Mouse (Mus musculus): ENCODE results near the gene Iqsec3.
"Not testable (repeated sequence)": the region's sequence is repeated elsewhere in the genome, so short reads cannot be mapped to it uniquely, and the experiment has no call there.

The Iqsec3 gene

DNA sequence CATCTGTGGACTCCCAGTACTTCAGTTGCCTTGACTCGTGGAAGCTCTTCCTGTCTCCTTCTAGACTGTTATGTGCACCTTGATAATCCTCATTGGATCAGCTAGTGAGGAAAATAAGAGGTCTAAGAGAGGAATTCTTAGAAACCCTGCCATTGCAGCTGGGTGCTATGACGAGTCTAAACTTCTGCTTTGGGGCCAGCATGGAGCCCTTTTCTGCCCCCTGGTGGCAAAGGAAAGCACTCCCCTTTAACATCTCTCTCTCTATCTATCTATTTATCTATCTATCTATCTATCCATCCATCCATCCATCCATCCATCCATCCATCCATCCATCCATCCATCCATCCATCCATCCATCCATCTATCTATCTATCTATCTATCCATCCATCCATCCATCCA lies 106.9 kb downstream of the Iqsec3 start:
- DNase-seq (ENCODE audit: low read depth in 2 of 2, low spot score in 2 of 2): not testable (repeated sequence)

DNA sequence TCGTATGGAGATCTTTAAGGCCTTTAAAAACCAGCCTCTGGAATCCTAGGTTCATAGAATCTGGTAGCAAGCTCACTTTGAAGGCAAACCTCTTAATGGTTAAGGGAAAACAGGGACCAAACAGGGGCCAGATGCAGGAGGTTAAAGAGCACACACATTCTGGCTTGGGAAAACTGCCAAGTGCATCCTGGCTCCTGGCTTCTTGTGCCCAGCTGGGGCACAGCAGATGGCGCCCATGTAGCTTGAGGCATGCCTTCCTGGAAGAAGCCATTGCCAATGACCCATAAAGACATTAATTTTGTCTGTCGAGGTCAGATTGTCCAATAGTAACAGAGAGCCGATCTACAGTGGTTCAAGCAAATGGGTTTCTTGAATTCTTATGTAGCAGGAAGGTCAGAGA lies 109.5 kb downstream of the Iqsec3 start:
- no peak for DNase-seq (ENCODE audit: low read depth in 2 of 2, low spot score in 2 of 2)

GRCm38 (mm10) chr6:121363061-121363460 lies 110.4 kb downstream of the Iqsec3 start:
- no peak for DNase-seq (ENCODE audit: low read depth in 2 of 2, low spot score in 2 of 2)

DNA sequence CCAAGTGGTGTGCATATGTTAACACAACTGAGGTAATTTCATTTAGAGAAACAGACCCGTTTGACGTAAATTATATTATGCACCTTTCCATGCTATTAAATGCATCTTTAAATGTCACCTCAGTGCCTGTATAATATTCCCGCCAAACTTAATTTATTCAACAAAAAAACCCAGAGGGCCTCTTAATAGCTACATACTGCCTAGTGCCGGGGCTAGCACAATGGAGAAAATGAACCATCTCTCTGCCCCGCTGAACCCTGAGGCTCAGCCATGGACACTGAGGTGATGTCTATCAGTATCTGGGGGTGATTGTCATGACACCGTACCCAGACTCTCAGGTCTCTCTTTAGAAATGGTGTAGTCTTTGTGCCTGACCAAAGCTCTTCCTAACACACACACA lies 116.2 kb downstream of the Iqsec3 start:
- no peak for DNase-seq (ENCODE audit: low read depth in 2 of 2, low spot score in 2 of 2)

- DNase-seq (ENCODE audit: low read depth in 2 of 2, low spot score in 2 of 2): no peak
Measured at GRCm38 (mm10) chr6:121356041-121356440, 117.4 kb downstream of the Iqsec3 start.

DNA sequence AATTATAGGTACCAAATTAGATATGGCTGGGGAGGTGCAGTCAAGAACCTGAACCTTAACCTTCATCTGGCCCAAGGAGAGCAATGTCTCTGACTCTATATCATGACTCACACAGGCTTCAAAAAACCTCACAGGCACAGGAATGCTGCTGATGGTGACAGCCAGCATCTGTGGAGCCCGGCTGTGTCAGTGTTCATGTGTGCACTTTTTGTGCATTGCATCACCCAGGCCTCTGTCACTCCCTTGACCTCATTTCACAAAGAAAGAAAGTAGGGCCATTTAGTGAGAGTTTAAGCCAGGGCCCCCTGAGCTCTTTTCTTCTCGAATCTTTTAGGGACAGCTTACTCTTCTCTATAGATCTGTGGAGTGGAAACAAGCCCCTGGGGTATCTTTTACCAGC lies 121.2 kb downstream of the Iqsec3 start:
- no peak for DNase-seq (ENCODE audit: low read depth in 2 of 2, low spot score in 2 of 2)

- no peak for DNase-seq (ENCODE audit: low read depth in 2 of 2, low spot score in 2 of 2)
Measured at GRCm38 (mm10) chr6:121346428-121346827, 127.0 kb downstream of the Iqsec3 start.

- no peak for DNase-seq (ENCODE audit: low read depth in 2 of 2, low spot score in 2 of 2)
Measured at GRCm38 (mm10) chr6:121344329-121344728, 129.1 kb downstream of the Iqsec3 start.

DNA sequence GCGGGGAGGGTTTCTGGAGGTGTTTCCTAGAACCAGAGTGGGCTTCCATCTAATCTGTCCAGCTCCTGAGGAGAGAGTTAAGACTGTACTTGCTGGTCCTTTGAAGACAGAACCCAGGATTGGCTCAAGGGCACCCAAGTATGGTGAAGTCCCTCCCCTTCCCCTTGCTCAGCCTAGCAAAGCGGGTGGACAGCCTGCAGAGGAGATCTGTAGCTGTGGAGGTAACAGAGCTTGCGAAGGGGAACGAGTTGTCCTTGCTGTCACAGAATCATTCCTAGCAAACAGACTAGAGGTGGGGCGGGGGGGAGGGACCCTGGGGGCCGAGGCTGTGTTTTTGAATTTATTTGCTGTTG lies 129.7 kb downstream of the Iqsec3 start:
- DNase-seq (ENCODE audit: low read depth in 2 of 2, low spot score in 2 of 2): no peak

DNA sequence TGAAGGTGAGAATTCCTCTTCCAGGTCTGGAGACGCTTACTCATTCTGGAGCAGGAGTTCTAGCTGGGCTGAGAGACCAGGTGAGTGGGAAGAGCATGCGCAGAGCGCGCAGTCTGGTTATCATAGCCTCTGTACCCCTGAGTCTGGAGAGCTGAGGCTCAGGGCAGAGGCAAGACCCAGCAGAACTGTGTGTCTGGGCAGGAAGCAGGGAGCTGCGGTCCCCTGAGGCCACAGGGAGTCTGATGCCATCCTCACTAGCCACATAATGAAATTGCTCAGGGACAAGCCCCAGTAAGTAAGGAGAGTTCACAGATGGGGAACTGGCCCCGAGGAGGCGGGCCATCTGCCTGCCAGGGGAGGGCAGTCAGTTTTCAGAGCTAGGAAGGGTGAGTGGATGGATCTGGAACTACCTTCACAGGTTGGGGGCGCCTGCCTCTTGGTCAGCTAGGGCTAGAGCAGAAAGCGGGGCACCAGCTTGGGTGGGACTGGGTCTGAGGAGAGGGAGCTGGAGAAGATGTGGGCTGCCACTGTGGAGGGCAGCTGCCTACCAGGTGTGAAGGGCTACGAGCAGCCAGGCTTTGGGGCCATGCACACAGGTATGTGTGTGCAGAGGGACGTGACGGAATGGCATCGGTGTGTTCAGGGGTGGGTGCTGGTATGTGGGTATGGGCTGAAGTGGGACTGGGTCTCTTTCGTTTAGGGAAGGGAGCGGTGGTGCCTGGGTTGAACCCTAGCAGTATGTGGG lies 130.3 kb downstream of the Iqsec3 start, which contains the start of gene Slc6a12:
Slc6a12 (plus strand) TSS at position 51 of the 745 bp plus-strand sequence.
- DNase-seq (ENCODE audit: low read depth in 2 of 2, low spot score in 2 of 2): no peak

DNA sequence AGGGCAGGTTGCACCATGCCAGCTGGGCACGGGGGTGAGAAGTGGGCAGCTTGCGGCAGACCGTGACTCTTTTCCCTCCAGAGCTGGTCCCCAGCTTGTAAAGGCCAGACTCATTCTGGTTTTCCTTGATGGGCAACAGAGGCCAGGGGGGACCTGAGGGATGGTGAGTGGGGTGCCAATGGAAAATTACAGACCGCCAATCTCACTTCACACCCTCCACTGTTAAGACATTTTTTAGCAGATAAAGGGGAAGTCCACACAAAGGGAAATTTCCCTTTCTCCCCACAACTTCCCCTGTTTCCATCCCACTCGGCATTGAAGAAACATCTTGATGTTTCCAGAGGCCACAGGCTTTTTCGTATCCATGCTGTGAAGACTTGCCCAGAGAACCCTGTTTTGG lies 131.8 kb downstream of the Iqsec3 start:
- no peak for DNase-seq (ENCODE audit: low read depth in 2 of 2, low spot score in 2 of 2)

DNA sequence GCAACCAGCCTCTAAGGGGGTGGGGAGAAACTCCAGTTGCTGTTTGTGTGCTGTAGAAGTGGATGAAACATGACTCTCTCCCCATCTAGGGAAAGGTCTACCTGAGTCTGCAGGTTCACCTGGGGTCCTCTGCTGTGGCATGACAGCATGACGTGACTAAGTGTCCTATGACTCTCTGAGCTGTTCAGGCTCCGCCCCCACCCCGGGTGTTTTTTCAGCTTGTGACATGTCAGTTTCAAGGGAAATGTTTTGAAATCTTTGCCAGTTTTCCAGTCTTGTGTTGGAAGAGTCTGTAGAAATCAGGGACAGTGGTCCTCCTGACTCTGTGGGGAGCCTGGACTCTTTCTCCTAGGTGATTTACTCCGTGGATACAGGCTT lies 135.0 kb downstream of the Iqsec3 start:
- DNase-seq (ENCODE audit: low read depth in 2 of 2, low spot score in 2 of 2): no peak

- peak; percentile 38 to 49 for DNase-seq (ENCODE audit: low read depth in 2 of 2, low spot score in 2 of 2)
Measured at GRCm38 (mm10) chr6:121337770-121338518, 135.5 kb downstream of the Iqsec3 start.

GRCm38 (mm10) chr6:121337229-121337628 lies 136.2 kb downstream of the Iqsec3 start:
- no peak for DNase-seq (ENCODE audit: low read depth in 2 of 2, low spot score in 2 of 2)

GRCm38 (mm10) chr6:121336558-121336957 lies 136.9 kb downstream of the Iqsec3 start:
- DNase-seq (ENCODE audit: low read depth in 2 of 2, low spot score in 2 of 2): no peak

DNA sequence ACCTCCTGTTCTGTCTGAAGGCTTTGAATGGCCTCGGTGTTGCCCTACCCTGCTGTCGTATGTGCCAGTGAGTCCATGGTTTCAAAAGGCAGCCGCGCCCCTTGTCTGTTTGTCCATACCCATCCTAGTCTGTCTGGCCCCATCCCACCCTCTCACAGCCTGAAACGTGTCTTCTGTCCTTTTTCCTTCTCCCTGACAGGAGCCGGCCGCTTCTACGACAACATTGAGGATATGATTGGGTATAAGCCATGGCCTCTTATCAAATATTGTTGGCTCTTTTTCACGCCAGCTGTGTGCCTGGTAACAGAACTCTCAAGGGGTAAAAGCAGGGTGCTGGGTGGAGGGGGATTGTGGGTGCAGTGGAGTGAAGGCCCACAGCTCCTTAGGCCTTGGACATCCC lies 137.6 kb downstream of the Iqsec3 start:
- DNase-seq (ENCODE audit: low read depth in 2 of 2, low spot score in 2 of 2): no peak

DNA sequence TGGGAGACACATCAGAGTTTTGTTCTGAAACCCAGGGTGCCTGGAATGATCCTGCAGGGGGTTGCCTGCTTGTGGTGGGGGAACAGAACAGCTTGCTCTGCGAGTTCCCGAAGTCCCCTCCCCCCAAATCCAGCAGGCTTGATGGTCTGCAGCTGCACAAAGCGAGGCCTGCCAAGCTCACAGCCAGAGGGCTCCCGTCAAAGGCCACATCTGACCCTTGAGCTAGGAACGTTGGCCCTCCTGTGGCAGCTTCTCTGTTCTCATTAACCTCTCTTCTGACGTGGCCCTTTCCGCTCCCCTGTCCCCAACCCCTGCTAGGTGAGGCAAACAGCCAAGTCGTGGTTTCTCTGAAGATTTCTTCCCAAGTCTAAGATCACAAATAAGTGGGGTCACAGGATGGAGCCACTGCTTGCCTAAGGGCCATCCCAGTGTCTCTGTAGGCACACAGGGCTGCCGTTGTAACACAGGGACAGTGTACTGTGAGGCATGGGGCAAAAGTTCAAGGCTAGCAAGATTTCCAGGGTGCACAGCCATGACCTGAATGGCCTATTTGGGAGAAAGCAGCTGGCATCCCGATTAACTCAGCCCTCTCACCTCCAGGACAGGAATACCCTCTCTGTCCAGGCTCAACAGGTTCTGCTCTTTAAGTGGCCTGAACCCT lies 143.5 kb downstream of the Iqsec3 start:
- DNase-seq (ENCODE audit: low read depth in 2 of 2, low spot score in 2 of 2): no peak

DNA sequence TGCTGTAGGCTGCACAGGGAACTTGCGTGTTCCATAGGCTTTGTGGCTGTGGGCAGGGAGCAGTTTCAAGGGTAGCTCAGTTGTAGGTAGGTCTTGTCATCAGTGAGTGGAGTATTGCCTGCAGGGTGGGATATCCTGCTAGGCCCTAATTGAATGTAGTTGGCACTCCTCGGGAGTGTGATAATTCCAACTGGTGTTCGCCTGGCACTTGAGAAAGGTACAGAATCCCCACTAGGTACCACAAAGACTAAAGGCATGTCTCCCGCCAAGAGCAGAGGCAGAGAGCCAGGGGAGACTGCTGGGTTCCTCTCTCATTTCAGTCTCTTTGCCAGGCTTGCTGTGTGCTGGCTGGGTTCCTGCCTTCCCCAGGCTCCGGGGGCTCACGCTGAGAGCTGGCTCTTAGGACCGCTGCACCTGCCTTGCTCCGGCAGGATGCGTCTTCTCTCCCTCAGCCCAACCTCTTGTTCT lies 145.0 kb downstream of the Iqsec3 start:
- no peak for DNase-seq (ENCODE audit: low read depth in 2 of 2, low spot score in 2 of 2)

DNA sequence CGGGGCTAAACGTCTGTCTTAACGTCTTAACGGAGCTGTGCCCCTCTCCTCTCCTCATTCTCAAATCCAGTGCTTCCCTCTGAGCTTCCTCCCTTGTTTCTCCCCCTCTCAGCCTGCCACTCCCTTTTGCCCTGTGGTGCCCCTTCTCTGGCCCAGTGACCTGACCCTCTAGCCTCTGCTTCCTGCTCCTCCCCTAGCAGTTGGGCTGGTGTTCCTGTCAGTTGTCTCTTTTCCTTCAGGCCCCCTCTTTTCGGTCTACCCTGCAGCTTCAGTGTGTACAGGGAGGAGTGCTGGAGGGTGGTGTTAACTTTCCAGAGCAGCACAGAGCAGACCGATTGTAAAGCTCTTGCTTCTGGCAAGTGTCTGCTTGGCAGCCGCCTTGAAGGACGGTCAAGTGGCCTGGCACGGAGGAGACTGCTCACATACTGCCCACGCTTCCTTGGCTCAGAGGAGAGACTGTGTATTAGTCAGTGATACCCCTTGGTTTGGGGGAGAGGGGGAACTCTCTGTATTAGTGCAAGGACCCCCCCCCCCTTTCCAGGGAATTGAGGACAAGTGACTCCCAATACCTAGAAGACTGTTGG lies 146.9 kb downstream of the Iqsec3 start:
- no peak for DNase-seq (ENCODE audit: low read depth in 2 of 2, low spot score in 2 of 2)

DNA sequence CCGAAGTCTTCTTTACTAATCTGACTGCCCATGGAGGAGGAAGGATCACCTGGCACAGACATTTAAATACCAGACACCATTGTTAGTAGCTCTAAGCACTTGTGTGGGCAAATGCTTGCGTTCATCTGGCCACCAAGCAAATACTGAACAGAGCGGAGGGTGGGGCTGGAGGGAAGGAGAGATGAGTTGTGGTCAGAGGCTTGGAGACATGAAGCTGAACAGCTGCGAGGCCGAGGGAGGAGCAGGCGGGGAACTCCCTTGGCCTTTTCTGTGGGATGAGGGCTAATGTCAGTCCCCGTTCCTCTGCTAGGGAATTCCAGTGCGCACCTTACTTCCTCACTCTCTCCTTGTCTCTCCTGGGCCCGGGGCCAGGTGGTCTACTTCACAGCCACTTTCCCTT lies 147.7 kb downstream of the Iqsec3 start:
- no peak for DNase-seq (ENCODE audit: low read depth in 2 of 2, low spot score in 2 of 2)

GRCm38 (mm10) chr6:121325298-121325697 lies 148.2 kb downstream of the Iqsec3 start:
- DNase-seq (ENCODE audit: low read depth in 2 of 2, low spot score in 2 of 2): no peak

Measured in CD8-positive naive resting alpha-beta T cell, adult 2 months (primary cell).